Comparison of ENCODE assay signal across 1 mouse cellular context in the genomic region with DNA sequence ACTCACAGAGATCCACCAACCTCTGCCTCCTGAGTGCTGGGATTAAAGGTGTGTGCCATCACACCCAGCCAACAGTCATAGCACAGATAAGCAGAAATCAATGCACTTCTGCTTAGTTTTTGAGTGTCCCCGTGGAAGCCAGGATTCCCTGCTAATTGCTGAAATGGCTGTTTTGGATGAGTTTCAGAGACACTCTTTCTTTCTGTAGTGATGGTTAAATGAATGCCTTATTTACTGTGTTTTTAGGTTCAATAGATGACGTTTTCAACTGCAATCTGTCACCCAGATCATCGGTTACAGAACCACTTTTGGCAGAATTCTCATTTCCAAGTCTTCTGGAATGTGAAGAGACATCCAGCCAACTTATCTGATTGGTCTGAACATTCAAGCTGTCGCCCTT.
TF ChIP-seq lines count a peak whose summit lies in the region.

No protein-coding gene starts in this region.

TF ChIP-seq in MEL, 35 proteins besides CTCF, POLR2A, EP300 and RAD21:
- TF ChIP-seq MYB (IDR thresholded peaks at IDR 0.05; ENCODE audit: low read depth, low read length), result no peak
- TF ChIP-seq TCF12 (IDR thresholded peaks at IDR 0.05; ENCODE audit: low read depth, low read length), result no peak
- peak; percentile 63; the same call in 1 of the 2 replicates for TF ChIP-seq RCOR1 (IDR thresholded peaks at IDR 0.05; ENCODE audit: low read depth, low read length)
- TF ChIP-seq GATA1 (IDR thresholded peaks at IDR 0.05; ENCODE audit: low read depth, low read length), result 0 out of 2 replicates have a peak, but pooled peaks have one; percentile 22
